Mouse (Mus musculus): ENCODE measurements around the gene Spata31d1b. TPM values are rescaled to one million over a fixed set of nuclear protein-coding genes. Genes with fewer than 3 reads are reported as not detected.

Gene Spata31d1b
- polyA plus RNA-seq, 1 experiment from 2014 or later: not detected

DNA sequence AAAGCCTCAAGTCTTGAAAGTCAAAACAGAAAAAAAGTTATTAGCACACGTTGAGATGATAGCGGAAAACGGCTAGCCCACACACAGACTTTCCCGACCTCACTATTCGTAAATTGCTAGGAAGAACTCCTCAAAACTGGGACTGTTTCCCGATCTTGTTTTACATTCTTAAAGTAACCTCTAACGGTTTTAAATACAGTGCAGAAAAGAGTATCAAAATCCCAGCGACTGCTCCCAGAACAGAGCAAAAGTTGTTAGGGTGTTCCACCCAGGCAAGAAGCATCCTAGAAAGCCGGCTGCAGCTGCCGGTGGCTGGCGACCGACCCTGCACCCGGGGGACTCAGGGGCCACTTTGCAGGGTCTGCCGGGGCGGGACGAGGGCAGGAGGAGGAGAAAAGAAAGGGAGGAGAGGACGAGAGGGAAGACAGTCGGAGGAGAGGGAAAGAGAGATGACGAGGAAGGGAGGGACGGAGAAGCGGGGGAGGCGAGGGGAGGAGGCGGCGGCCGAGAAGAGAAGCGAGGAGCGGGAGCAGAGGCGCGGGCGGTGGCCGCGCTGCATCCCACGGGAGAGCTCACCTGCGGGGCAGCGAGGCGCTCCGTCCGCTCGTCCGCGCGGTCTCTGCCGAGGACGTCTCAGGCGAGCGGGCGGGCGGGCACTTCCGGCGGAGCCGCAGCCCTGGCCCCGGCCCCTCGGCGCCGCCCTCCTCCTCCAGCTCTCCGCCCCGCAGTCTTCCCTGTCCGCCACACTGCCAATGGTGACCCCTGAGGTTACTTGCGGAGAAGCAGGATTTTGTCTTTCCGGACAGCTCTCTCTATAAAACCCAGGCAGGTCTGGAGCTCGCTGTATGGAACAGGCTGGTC lies 36.7 kb upstream of the Spata31d1b start, which contains the start of gene Golm1:
Gene Golm1, minus strand, starts transcription at position 661 of the 861 bp plus-strand sequence.
- Histone ChIP-seq H3K27ac (peak within 1 kb of the TSS; percentile 92), H3K4me3 (replicated peaks) (peak within 1 kb of the TSS; percentile 84), H3K9ac (peak within 1 kb of the TSS; percentile 89), H3K4me2 (peak within 1 kb of the TSS; percentile 75), H3K27me3 (no peaks in the 10 kb centered on the region), H3K4me1 (replicated peaks) (peaks cover 71% of the 10 kb centered on the region), H3K9me3 (replicated peaks) (no peaks in the 10 kb centered on the region), H3K36me3 (peaks cover 7% of the 10 kb centered on the region; the same call in 1 of the 2 replicates)
- peak; percentile 72 for DNase-seq
- ATAC-seq (ENCODE audit: low read depth): peak; percentile 91
- under 1% methylated on average over 41 of the region's 61 CpGs for WGBS (ENCODE audit: insufficient replicate concordance)

GRCm38 (mm10) chr13:59676316-59677229 lies 35.5 kb upstream of the Spata31d1b start:
- WGBS (ENCODE audit: insufficient replicate concordance): 46% methylated on average over 12 of the region's 12 CpGs
- Histone ChIP-seq H3K27me3 (0 out of 2 replicates have a peak, but pooled peaks cover under 1% of the 10 kb centered on the region), H3K4me2 (peak overlapping the region; percentile 75), H3K36me3 (peaks cover 4% of the 10 kb centered on the region; the same call in 1 of the 2 replicates), H3K27ac (peak overlapping the region; percentile 92; the same call in 1 of the 2 replicates), H3K9me3 (replicated peaks) (no peaks in the 10 kb centered on the region), H3K9ac (no peak overlapping the region), H3K4me1 (replicated peaks) (peaks cover 63% of the 10 kb centered on the region), H3K4me3 (replicated peaks) (peak overlapping the region; percentile 84)
- ATAC-seq (ENCODE audit: low read depth) (no peak), DNase-seq (no peak)

GRCm38 (mm10) chr13:59679306-59679705 lies 32.8 kb upstream of the Spata31d1b start:
- DNase-seq: no peak
- WGBS (ENCODE audit: insufficient replicate concordance): 50% methylated on average over 4 of the region's 4 CpGs
- H3K9me3 ChIP-seq (replicated peaks): no peaks in the 10 kb centered on the region
- no peak overlapping the region for H3K27ac ChIP-seq
- H3K9ac ChIP-seq: no peak overlapping the region
- H3K4me1 ChIP-seq (replicated peaks): peaks cover 44% of the 10 kb centered on the region
- no peak overlapping the region for H3K4me3 ChIP-seq (replicated peaks)
- H3K36me3 ChIP-seq: no peaks in the 10 kb centered on the region
- H3K27me3 ChIP-seq: peaks cover 2% of the 10 kb centered on the region; the same call in 1 of the 2 replicates
- H3K4me2 ChIP-seq: no peak overlapping the region
- no peak for ATAC-seq (ENCODE audit: low read depth)

DNA sequence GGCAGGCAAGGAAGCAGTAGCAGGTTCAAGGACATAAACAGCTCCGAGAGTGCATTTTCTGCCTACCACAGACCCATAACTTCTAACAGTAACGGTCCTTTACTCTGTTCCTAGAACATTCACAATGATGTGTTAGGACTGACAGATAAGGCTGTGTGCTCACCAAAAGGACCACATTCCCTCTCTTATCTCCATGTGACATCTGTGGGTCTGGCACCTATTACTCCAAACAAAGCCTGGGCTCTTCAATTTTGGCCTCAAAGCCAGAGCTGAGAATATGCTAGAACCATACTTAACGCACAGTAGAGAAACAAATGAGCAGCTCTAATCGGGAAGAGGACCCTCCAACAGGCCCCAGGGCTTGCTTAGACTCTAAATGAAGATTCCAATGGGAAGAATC lies 32.2 kb upstream of the Spata31d1b start:
- ATAC-seq (ENCODE audit: low read depth) (0 out of 2 replicates have a peak, but pooled peaks have one; percentile 12), DNase-seq (no peak)
- no peaks in the 10 kb centered on the region for H3K9me3 ChIP-seq (replicated peaks)
- H3K4me3 ChIP-seq (replicated peaks): no peak overlapping the region
- no peak overlapping the region for H3K4me2 ChIP-seq
- no peaks in the 10 kb centered on the region for H3K36me3 ChIP-seq
- peaks cover 39% of the 10 kb centered on the region for H3K4me1 ChIP-seq (replicated peaks)
- 20% methylated on average over 4 of the region's 4 CpGs for WGBS (ENCODE audit: insufficient replicate concordance)
- no peak overlapping the region for H3K27ac ChIP-seq
- H3K9ac ChIP-seq: no peak overlapping the region
- peaks cover 2% of the 10 kb centered on the region; the same call in 1 of the 2 replicates for H3K27me3 ChIP-seq

DNA sequence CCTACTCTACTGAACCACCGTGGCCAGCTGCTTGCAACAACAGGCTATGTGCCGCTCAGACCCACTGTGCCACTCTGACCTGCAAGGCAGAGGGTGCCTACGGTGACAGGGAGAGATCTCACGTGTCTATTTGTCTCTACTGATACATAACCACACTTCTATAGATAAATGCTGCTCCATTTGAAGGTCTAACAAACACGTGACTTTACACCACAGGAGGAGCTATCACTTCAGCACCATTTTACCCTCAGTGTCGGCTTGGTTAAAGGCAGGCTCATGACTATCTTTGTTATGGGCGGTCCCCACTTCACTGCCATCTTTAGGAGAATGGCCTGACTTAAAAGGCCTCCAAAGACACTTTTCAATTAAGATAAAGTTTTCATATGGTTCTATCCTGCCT lies 29.5 kb upstream of the Spata31d1b start:
- no peak overlapping the region for H3K27ac ChIP-seq
- ATAC-seq (ENCODE audit: low read depth): peak; percentile 74
- H3K4me2 ChIP-seq: 0 out of 2 replicates have a peak overlapping the region, but pooled peaks have one; percentile 19
- no peak for DNase-seq
- no peak overlapping the region for H3K4me3 ChIP-seq (replicated peaks)
- no peaks in the 10 kb centered on the region for H3K9me3 ChIP-seq (replicated peaks)
- H3K27me3 ChIP-seq: peaks cover 2% of the 10 kb centered on the region; the same call in 1 of the 2 replicates
- WGBS (ENCODE audit: insufficient replicate concordance): 9% methylated on average over 7 of the region's 7 CpGs
- H3K4me1 ChIP-seq (replicated peaks): peaks cover 30% of the 10 kb centered on the region
- H3K9ac ChIP-seq: no peak overlapping the region
- no peaks in the 10 kb centered on the region for H3K36me3 ChIP-seq

GRCm38 (mm10) chr13:59685236-59685635 lies 26.8 kb upstream of the Spata31d1b start:
- H3K27me3 ChIP-seq: peaks cover 14% of the 10 kb centered on the region
- no peaks in the 10 kb centered on the region for H3K36me3 ChIP-seq
- no peak overlapping the region for H3K9ac ChIP-seq
- no peak overlapping the region for H3K4me3 ChIP-seq (replicated peaks)
- no peak overlapping the region for H3K4me2 ChIP-seq
- 73% methylated on average over 3 of the region's 3 CpGs for WGBS (ENCODE audit: insufficient replicate concordance)
- no peak overlapping the region for H3K27ac ChIP-seq
- H3K9me3 ChIP-seq (replicated peaks): no peaks in the 10 kb centered on the region
- H3K4me1 ChIP-seq (replicated peaks): peaks cover 13% of the 10 kb centered on the region
- no peak for ATAC-seq (ENCODE audit: low read depth)
- DNase-seq: no peak

DNA sequence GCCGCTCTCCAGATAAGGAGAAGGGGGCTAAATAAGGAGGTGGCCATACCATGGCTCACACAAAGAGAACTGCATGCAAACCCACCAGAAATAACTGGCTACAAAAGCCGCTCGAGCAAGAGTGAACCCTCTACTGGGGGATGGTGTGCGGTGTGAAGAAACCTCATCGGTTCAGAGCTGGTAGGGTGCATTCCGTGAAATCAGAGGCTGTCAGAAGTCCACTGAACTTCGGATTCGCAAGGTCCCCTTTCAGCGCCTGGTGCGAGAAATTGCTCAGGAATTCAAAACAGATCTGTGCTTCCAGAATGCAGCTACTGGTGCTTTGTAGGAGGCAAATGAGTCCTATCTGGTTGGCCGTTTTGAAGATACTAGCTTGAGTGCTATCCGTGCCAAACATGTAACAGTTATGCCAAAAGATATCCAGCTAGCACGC lies 23.7 kb upstream of the Spata31d1b start:
- Histone ChIP-seq H3K9me3 (replicated peaks) (no peaks in the 10 kb centered on the region), H3K4me2 (no peak overlapping the region), H3K9ac (no peak overlapping the region), H3K27me3 (peaks cover 12% of the 10 kb centered on the region; the same call in 1 of the 2 replicates), H3K36me3 (no peaks in the 10 kb centered on the region), H3K4me1 (replicated peaks) (0 out of 2 replicates have a peak, but pooled peaks cover 3% of the 10 kb centered on the region), H3K4me3 (replicated peaks) (no peak overlapping the region), H3K27ac (no peak overlapping the region)
- ATAC-seq (ENCODE audit: low read depth) (no peak), DNase-seq (no peak)
- WGBS (ENCODE audit: insufficient replicate concordance): 63% methylated on average over 13 of the region's 13 CpGs

- Histone ChIP-seq H3K9me3 (replicated peaks) (no peaks in the 10 kb centered on the region), H3K27ac (no peak overlapping the region), H3K9ac (no peak overlapping the region), H3K4me2 (no peak overlapping the region), H3K27me3 (peaks cover 12% of the 10 kb centered on the region; the same call in 1 of the 2 replicates), H3K4me1 (replicated peaks) (0 out of 2 replicates have a peak, but pooled peaks cover 3% of the 10 kb centered on the region), H3K36me3 (no peaks in the 10 kb centered on the region), H3K4me3 (replicated peaks) (no peak overlapping the region)
- ATAC-seq (ENCODE audit: low read depth) (no peak), DNase-seq (no peak)
- 60% methylated on average over 9 of the region's 9 CpGs for WGBS (ENCODE audit: insufficient replicate concordance)
Measured at GRCm38 (mm10) chr13:59689313-59689712, 22.8 kb upstream of the Spata31d1b start.

DNA sequence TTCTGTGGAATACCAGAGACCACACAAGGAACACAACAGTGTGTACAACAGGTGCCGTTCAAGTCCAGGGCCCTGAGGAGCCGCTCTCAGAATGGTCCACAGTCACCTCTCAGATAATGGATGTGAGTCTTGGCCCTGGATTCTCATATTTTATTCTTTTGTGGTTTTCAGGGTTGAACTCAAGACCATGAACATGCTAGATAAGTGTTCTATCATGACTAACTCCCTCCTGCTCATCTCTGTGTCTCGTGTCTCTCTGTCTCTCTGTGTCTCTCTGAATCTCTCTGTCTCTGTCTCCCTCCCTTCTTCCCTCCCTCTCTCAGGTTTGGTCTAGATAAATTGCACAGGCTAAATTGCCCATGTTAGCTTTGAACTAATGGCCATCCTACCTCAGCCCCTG lies 22.2 kb upstream of the Spata31d1b start:
- ATAC-seq (ENCODE audit: low read depth) (no peak), DNase-seq (no peak)
- Histone ChIP-seq H3K4me2 (no peak overlapping the region), H3K4me1 (replicated peaks) (0 out of 2 replicates have a peak, but pooled peaks cover 3% of the 10 kb centered on the region), H3K9ac (no peak overlapping the region), H3K4me3 (replicated peaks) (no peak overlapping the region), H3K9me3 (replicated peaks) (no peaks in the 10 kb centered on the region), H3K27ac (no peak overlapping the region), H3K27me3 (peaks cover 12% of the 10 kb centered on the region; the same call in 1 of the 2 replicates), H3K36me3 (no peaks in the 10 kb centered on the region)
- 55% methylated on average over 3 of the region's 3 CpGs for WGBS (ENCODE audit: insufficient replicate concordance)

- WGBS (ENCODE audit: insufficient replicate concordance): 70% methylated on average over 7 of the region's 7 CpGs
- H3K36me3 ChIP-seq: no peaks in the 10 kb centered on the region
- no peaks in the 10 kb centered on the region for H3K9me3 ChIP-seq (replicated peaks)
- no peak overlapping the region for H3K27ac ChIP-seq
- peaks cover 12% of the 10 kb centered on the region; the same call in 1 of the 2 replicates for H3K27me3 ChIP-seq
- H3K9ac ChIP-seq: no peak overlapping the region
- H3K4me1 ChIP-seq (replicated peaks): 0 out of 2 replicates have a peak, but pooled peaks cover 3% of the 10 kb centered on the region
- no peak overlapping the region for H3K4me2 ChIP-seq
- ATAC-seq (ENCODE audit: low read depth) (no peak), DNase-seq (no peak)
- no peak overlapping the region for H3K4me3 ChIP-seq (replicated peaks)
Measured at GRCm38 (mm10) chr13:59690576-59690975, 21.5 kb upstream of the Spata31d1b start.

Measured in liver, embryonic 13.5 days (tissue).